Mouse (Mus musculus) stomach, embryonic 16.5 days (tissue): ENCODE results near the gene Rprd1b. TPM values are rescaled to one million over a fixed set of nuclear protein-coding genes. Genes with fewer than 3 reads are reported as not detected.

Source experiments
- ATAC-seq: fragments of 200-750 bp; cut with Nextera tagmentation; 2 replicates; pipeline ENCODE4 v1.8.0; 2017; ENCODE audit warnings: moderate number of reproducible peaks, moderate TSS enrichment; ENCODE audit not compliant: insufficient read depth, low FRiP score
- H3K27ac ChIP-seq: fragments of 300-500 bp; sonication (generic); 2 replicates; pipeline ENCODE4 v1.5.1; 2014; ENCODE audit warnings: low read length
- H3K27me3 ChIP-seq: fragments of 300-500 bp; sonication (generic); 2 replicates; pipeline ENCODE4 v1.6.1; 2014; ENCODE audit warnings: low read length, control low read depth, mixed read lengths; ENCODE audit not compliant: control insufficient read depth, insufficient read depth
- H3K36me3 ChIP-seq: fragments of 300-500 bp; sonication (generic); 2 replicates; pipeline ENCODE4 v1.6.1; 2014; ENCODE audit warnings: low read length; ENCODE audit not compliant: control insufficient read depth, insufficient read depth
- H3K4me1 ChIP-seq: fragments of 300-500 bp; sonication (generic); 2 replicates; pipeline ENCODE4 v1.6.1; 2014; ENCODE audit warnings: low read length, control low read depth, mixed read lengths; ENCODE audit not compliant: control insufficient read depth, insufficient read depth
- H3K4me2 ChIP-seq: fragments of 300-500 bp; sonication (generic); 2 replicates; pipeline ENCODE4 v1.6.1; 2014; ENCODE audit warnings: low read depth, low read length, mixed read lengths
- H3K4me3 ChIP-seq: fragments of 300-500 bp; sonication (generic); replicated peaks from 2 replicates; pipeline ENCODE4 v1.5.1; 2014; ENCODE audit warnings: mild to moderate bottlenecking, low read length
- H3K9ac ChIP-seq: fragments of 300-500 bp; sonication (generic); 2 replicates; pipeline ENCODE4 v1.6.1; 2014; ENCODE audit warnings: low read length
- H3K9me3 ChIP-seq: fragments of 300-500 bp; sonication (generic); replicated peaks from 2 replicates; pipeline ENCODE4 v1.6.1; 2016; ENCODE audit warnings: low read length, control low read depth; ENCODE audit not compliant: control insufficient read depth
- WGBS: fragments of 180-500 bp; shearing (Covaris S2); extraction: QIAGEN DNeasy Blood & Tissue Kit; methylation state at CpG from one replicate; pipeline ENCODE4 v1.1.7; 2014; 5-methylcytosine and 5-hydroxymethylcytosine counted together
- polyA plus RNA-seq: library from polyadenylated mRNA; unstranded; fragments of >200 nt; fragmentation: Nextera tagmentation; extraction: Ambion mirVana; gene quantifications from 2 replicates; pipeline ENCODE4 v1.2.1, GENCODE M21; 2015

Gene Rprd1b
- polyA plus RNA-seq, 1 experiment from 2014 or later = 36.1 TPM

DNA sequence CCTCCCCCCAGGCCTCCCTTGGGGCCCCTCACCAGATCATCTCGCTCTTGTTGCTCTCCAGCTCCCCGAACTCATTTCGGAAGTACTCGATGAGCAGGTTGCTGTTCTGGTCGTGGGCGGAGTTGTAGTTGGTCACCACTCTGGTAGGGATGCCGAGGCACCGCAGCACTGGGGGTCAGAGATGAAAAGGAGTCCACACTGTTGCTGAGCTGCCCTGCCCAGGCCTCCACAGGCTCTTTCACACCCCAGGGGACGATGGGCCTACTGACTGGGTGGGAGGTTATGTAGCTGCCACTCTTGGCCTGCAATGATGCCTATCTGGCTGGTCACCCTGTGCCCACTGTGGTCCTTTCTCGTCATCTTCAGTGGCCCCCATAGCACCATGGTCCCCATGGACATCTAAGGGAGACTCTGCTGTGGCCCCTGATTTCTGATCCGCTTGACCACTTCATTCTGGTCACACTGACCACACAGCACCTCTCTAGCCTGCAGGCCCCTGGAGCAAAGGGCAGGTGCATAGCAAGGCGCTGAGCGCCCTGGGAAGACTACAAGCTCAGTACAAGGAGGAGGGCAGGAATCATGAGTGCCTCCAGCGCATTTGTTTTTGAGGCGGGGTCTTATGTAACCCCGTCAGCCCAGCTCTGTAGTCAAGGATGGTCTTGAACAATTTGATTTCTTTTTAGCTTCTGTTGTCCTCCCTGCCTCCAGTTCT lies 101.2 kb downstream of the Rprd1b start:
- no peak overlapping the region for H3K4me2 ChIP-seq
- H3K9ac ChIP-seq = no peak overlapping the region
- no peaks in the 10 kb centered on the region for H3K27me3 ChIP-seq
- H3K4me1 ChIP-seq = peaks cover 6% of the 10 kb centered on the region
- H3K27ac ChIP-seq = no peak overlapping the region
- peaks cover 19% of the 10 kb centered on the region; the same call in 1 of the 2 replicates for H3K36me3 ChIP-seq
- H3K4me3 ChIP-seq = no peak overlapping the region
- 83% methylated on average over 16 of the region's 16 CpGs for WGBS
- no peaks in the 10 kb centered on the region for H3K9me3 ChIP-seq
- ATAC-seq = no peak

DNA sequence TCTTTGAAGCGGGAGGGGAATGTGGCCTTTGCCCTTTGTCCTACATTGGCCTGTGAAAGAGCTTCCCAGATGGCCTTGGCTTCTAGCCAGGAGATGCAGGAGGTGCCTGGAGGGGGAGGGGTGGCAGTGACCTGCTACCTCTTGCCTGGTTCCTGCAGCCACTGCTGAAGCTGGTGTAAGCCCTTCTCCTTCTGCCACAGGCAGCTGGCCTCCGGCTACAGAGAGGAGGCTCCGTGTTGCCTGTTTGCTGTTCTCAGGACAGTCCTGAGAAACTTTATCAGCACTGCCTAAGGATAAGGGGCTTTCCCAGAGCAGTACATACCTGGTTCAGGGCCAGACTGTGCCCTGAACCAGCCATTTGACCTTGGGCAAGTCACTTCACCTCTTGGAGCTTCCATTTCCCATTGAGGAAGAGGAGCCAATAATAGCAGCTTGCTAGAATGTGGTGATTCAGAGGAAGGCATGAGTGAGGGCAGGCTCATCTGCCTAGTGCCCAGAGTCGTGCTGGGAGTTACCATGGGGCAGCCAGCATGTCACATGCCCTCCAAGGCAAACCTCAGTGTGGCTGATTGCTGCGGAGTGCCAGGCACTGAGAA lies 102.2 kb downstream of the Rprd1b start:
- peak overlapping the region; percentile 30; the same call in 1 of the 2 replicates for H3K27ac ChIP-seq
- H3K4me1 ChIP-seq = peaks cover 6% of the 10 kb centered on the region
- ATAC-seq = 0 out of 2 replicates have a peak, but pooled peaks have one; percentile 54
- H3K36me3 ChIP-seq = peaks cover 19% of the 10 kb centered on the region; the same call in 1 of the 2 replicates
- H3K4me3 ChIP-seq = no peak overlapping the region
- H3K4me2 ChIP-seq = no peak overlapping the region
- H3K9me3 ChIP-seq = no peaks in the 10 kb centered on the region
- H3K9ac ChIP-seq = no peak overlapping the region
- 44% methylated on average over 5 of the region's 5 CpGs for WGBS
- no peaks in the 10 kb centered on the region for H3K27me3 ChIP-seq

DNA sequence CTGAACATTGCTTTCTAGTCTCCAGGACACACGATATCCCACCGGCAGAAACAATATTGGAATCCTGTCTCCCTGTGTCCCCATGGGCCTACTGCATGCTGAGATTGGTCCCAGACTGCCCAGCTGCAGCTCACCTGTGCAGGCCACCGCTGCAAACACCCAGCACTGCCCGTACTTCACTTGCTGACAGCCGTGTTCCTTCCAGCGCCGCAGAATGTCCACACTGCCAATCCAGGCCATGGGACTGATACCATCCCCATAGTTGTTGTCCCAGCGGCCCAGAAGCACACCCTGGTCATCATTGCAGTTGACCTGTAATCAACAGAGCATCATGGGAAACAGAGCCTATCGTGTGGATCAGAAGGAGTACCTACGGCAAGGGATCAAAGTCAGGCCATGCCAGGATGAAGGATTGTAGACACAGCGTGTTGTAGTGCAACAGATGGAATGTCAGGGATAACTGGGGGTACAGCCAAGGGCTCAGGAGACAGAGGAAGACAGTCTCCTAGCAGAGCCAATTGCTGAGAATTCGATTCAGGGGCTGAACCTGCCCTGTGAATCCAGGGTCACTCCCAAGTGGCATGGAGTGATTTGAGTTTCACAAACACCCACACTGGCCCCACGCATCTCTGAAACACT lies 103.0 kb downstream of the Rprd1b start:
- peaks cover 8% of the 10 kb centered on the region for H3K4me1 ChIP-seq
- no peak overlapping the region for H3K4me2 ChIP-seq
- no peaks in the 10 kb centered on the region for H3K27me3 ChIP-seq
- 85% methylated on average over 13 of the region's 13 CpGs for WGBS
- no peak overlapping the region for H3K4me3 ChIP-seq
- H3K9ac ChIP-seq = no peak overlapping the region
- peaks cover 15% of the 10 kb centered on the region; the same call in 1 of the 2 replicates for H3K36me3 ChIP-seq
- no peak overlapping the region for H3K27ac ChIP-seq
- no peaks in the 10 kb centered on the region for H3K9me3 ChIP-seq
- ATAC-seq = no peak

DNA sequence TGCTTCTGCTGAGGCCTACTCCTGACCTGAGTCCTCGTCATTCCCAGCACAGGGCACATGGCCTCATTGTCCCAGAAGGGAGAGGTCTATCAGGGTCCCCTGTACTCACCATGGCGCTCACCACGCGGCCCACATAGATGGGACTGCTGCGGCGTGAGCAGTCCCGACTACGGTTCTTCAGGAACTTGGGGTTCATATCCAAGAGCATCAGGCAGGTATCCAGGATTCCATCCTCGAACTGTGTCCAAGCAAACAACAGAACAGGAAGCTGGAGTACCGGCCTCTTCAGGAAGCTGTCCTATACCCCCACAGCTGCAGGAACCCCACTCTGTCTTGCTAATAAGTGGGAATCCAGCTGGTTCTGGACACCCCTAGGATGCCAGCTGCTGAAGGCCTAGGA lies 104.0 kb downstream of the Rprd1b start:
- H3K4me3 ChIP-seq = no peak overlapping the region
- H3K9ac ChIP-seq = no peak overlapping the region
- no peak overlapping the region for H3K4me2 ChIP-seq
- H3K36me3 ChIP-seq = peaks cover 8% of the 10 kb centered on the region; the same call in 1 of the 2 replicates
- no peak overlapping the region for H3K27ac ChIP-seq
- no peaks in the 10 kb centered on the region for H3K9me3 ChIP-seq
- peaks cover 9% of the 10 kb centered on the region for H3K4me1 ChIP-seq
- 84% methylated on average over 10 of the region's 10 CpGs for WGBS
- no peaks in the 10 kb centered on the region for H3K27me3 ChIP-seq
- no peak for ATAC-seq

DNA sequence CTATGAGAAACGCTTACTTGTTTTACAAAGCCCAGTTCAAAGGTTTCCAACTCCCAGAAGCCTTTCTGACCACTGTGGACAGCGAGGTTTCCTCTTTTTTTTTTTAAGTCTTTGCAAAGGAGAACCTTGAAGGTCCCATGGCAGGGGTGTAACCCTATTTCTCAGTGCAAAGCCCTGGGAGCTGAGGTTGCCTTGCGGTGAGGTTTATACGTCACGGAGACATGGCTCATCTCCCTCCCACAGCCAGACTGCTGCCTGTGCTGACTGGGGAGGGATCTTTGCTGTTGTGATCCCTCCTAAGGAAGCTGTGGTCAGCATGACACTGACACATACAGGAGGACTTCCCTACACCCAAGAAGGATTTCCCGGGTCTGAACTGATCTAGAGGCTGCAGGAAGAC lies 104.8 kb downstream of the Rprd1b start:
- no peak overlapping the region for H3K4me3 ChIP-seq
- 74% methylated on average over 6 of the region's 6 CpGs for WGBS
- ATAC-seq = no peak
- no peak overlapping the region for H3K4me2 ChIP-seq
- H3K27me3 ChIP-seq = no peaks in the 10 kb centered on the region
- H3K4me1 ChIP-seq = peaks cover 9% of the 10 kb centered on the region
- H3K36me3 ChIP-seq = peaks cover 4% of the 10 kb centered on the region; the same call in 1 of the 2 replicates
- no peaks in the 10 kb centered on the region for H3K9me3 ChIP-seq
- H3K27ac ChIP-seq = no peak overlapping the region
- no peak overlapping the region for H3K9ac ChIP-seq

DNA sequence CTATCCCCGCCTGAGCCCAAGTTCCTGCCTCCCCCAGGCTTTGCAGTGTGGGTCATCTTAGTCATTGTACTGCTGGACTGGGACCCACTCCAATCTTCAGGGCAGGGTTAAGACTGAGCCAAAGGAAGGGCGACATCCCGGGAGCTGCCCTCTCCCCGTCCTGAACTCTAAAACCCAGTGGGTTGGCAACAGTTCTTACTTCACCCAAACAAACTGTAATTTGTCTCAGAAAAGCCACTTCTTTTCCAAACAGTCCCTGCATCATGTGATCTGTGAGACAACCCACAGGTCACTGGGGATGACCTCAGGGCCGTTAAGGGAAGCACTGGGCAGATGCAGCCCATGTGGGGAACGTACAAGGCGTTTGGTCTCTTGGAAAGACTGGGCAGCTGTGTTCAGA lies 107.9 kb downstream of the Rprd1b start:
- Histone ChIP-seq H3K4me3 (no peak overlapping the region), H3K36me3 (no peaks in the 10 kb centered on the region), H3K27ac (no peak overlapping the region), H3K4me2 (no peak overlapping the region), H3K4me1 (peaks cover 18% of the 10 kb centered on the region), H3K9ac (no peak overlapping the region), H3K27me3 (no peaks in the 10 kb centered on the region), H3K9me3 (no peaks in the 10 kb centered on the region)
- peak; percentile 33; the same call in 1 of the 2 replicates for ATAC-seq
- WGBS = 36% methylated on average over 7 of the region's 7 CpGs

DNA sequence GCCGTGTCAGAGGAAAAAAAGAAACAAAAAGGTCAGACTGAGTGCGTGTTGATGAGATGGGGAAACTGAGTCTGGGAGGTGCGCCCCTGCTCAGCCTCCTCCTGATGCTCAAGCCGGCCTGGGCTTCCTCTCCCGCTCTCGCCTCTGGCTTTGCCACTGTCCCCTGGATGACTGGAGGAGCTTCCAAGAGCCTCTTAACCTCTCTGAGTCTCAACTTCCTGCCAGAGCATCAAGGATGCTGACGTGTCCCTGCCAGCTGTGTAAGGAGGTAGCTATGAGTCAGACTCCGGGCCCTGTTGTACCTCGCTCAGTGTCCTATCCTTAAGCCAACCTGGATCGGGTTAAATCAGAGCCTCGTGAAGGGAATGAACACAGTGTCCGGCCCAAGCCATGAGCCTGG lies 109.5 kb downstream of the Rprd1b start:
- Histone ChIP-seq H3K4me2 (no peak overlapping the region), H3K9ac (no peak overlapping the region), H3K4me1 (peaks cover 33% of the 10 kb centered on the region), H3K9me3 (no peaks in the 10 kb centered on the region), H3K4me3 (no peak overlapping the region), H3K27me3 (no peaks in the 10 kb centered on the region), H3K27ac (no peak overlapping the region), H3K36me3 (no peaks in the 10 kb centered on the region)
- WGBS = 75% methylated on average over 12 of the region's 12 CpGs
- ATAC-seq = no peak

DNA sequence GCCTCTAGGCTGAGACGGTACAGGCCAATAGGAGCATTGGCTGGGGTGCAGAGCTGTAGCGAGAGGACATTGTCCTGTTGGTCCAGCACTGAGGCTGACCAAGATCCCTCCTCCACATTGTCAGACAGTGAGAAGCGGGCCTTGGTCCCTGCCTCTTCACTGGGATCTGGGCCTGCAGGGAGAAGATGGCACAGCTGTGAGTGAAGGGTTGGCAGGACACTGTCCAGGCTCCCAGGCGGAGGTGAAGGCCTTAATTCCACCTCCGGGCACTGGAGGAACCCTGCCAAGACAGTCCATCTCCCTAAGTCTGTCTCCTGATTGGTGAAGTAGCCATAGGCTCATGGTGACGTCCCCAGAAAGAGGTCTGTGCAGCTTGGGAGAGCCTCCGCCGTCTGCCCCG lies 110.5 kb downstream of the Rprd1b start:
- Histone ChIP-seq H3K4me1 (peaks cover 40% of the 10 kb centered on the region), H3K36me3 (no peaks in the 10 kb centered on the region), H3K9me3 (no peaks in the 10 kb centered on the region), H3K4me2 (no peak overlapping the region), H3K27ac (no peak overlapping the region), H3K9ac (no peak overlapping the region), H3K4me3 (no peak overlapping the region), H3K27me3 (no peaks in the 10 kb centered on the region)
- ATAC-seq = no peak
- 91% methylated on average over 9 of the region's 9 CpGs for WGBS

DNA sequence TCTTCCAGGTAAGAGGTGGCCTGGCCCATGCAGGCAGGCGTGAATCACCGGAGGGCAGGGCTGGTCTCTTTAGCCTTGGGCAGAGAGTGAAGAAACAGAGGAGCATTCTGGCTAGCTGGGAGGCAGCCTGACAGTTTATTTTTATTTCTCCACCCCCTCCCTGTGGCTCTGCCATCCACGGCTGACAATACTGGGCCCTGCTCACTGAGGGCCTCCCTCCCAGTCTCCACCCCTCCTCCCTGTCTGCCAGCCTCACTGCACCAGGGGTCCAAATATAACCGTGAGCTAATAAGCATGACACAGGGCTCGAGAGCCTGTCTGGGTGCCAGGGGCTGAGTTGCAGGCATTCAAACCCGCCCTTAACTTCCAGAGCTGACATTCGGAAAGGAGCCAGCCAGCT lies 111.3 kb downstream of the Rprd1b start:
- Histone ChIP-seq H3K36me3 (no peaks in the 10 kb centered on the region), H3K4me2 (no peak overlapping the region), H3K4me1 (peaks cover 40% of the 10 kb centered on the region), H3K27ac (peak overlapping the region; percentile 57; the same call in 1 of the 2 replicates), H3K9me3 (no peaks in the 10 kb centered on the region), H3K9ac (no peak overlapping the region; the same call in 1 of the 2 replicates), H3K4me3 (no peak overlapping the region), H3K27me3 (no peaks in the 10 kb centered on the region)
- 54% methylated on average over 7 of the region's 7 CpGs for WGBS
- ATAC-seq = peak; percentile 61; the same call in 1 of the 2 replicates
